Mouse (Mus musculus) kidney, postnatal 0 days (tissue): ENCODE results near the gene Srms. TPM values are rescaled to one million over a fixed set of nuclear protein-coding genes. Genes with fewer than 3 reads are reported as not detected.
"Not testable (repeated sequence)": the region's sequence is repeated elsewhere in the genome, so short reads cannot be mapped to it uniquely, and the experiment has no call there.

Source experiments
- ATAC-seq: fragments of 200-750 bp; cut with Nextera tagmentation; replicated peaks from 2 replicates; pipeline ENCODE4 v1.8.0; 2017; ENCODE audit warnings: low read depth, moderate number of reproducible peaks, moderate TSS enrichment, moderate library complexity; ENCODE audit not compliant: low FRiP score
- DNase-seq: peaks from one replicate; pipeline ENCODE4 v3.0.0-alpha.2; 2016; ENCODE audit warnings: low spot score
- H3K27ac ChIP-seq: fragments of 300-500 bp; sonication (generic); 2 replicates; pipeline ENCODE4 v1.5.1; 2014; ENCODE audit warnings: mild to moderate bottlenecking
- H3K27me3 ChIP-seq: fragments of 300-500 bp; sonication (generic); 2 replicates; pipeline ENCODE4 v1.6.1; 2014; ENCODE audit warnings: low read length, mixed read lengths; ENCODE audit not compliant: insufficient read depth
- H3K36me3 ChIP-seq: fragments of 300-500 bp; sonication (generic); 2 replicates; pipeline ENCODE4 v1.6.1; 2014; ENCODE audit warnings: low read length, mixed read lengths; ENCODE audit not compliant: insufficient read depth
- H3K4me1 ChIP-seq: fragments of 300-500 bp; sonication (generic); replicated peaks from 2 replicates; pipeline ENCODE4 v1.6.1; 2014; ENCODE audit warnings: antibody characterized with exemption, low read length, mixed read lengths; ENCODE audit not compliant: insufficient read depth
- H3K4me2 ChIP-seq: fragments of 300-500 bp; sonication (generic); 2 replicates; pipeline ENCODE4 v1.6.1; 2014; ENCODE audit warnings: mild to moderate bottlenecking, low read length, moderate library complexity, mixed read lengths
- H3K4me3 ChIP-seq: fragments of 300-500 bp; sonication (generic); replicated peaks from 2 replicates; pipeline ENCODE4 v1.5.1; 2014; ENCODE audit warnings: low read depth, low read length
- H3K9ac ChIP-seq: fragments of 300-500 bp; sonication (generic); 2 replicates; pipeline ENCODE4 v1.6.1; 2014; ENCODE audit warnings: low read depth, low read length
- H3K9me3 ChIP-seq: fragments of 300-500 bp; sonication (generic); replicated peaks from 2 replicates; pipeline ENCODE4 v1.6.1; 2016; ENCODE audit warnings: low read length, inconsistent platforms, mixed read lengths
- CTCF ChIP-seq: IDR thresholded peaks from 2 replicates; pipeline ENCODE4 v1.5.1; 2016; ENCODE audit warnings: antibody characterized with exemption, low read depth, mild to moderate bottlenecking, moderate library complexity
- WGBS: fragments of 180-500 bp; shearing (Covaris S2); extraction: QIAGEN DNeasy Blood & Tissue Kit; methylation state at CpG from one replicate; pipeline ENCODE4 v1.1.7; 2014; 5-methylcytosine and 5-hydroxymethylcytosine counted together
- polyA plus RNA-seq: library from polyadenylated mRNA; unstranded; fragments of >200 nt; fragmentation: Nextera tagmentation; extraction: Ambion mirVana; gene quantifications from 2 replicates; pipeline ENCODE4 v1.2.1, GENCODE M21; 2015

The Srms gene
- polyA plus RNA-seq, 1 experiment from 2014 or later = 0.14 TPM

GRCm38 (mm10) chr2:181196628-181197300 is 16.2 kb downstream of the Srms start:
- 82% methylated on average over 4 of the region's 4 CpGs for WGBS
- no peak for DNase-seq
- TF ChIP-seq CTCF = no peak

GRCm38 (mm10) chr2:181193044-181193443 is 19.9 kb downstream of the Srms start:
- no peaks in the 10 kb centered on the region for H3K9me3 ChIP-seq
- no peaks in the 10 kb centered on the region for H3K27me3 ChIP-seq
- no peak overlapping the region for H3K4me2 ChIP-seq
- H3K36me3 ChIP-seq = 0 out of 2 replicates have a peak, but pooled peaks cover 4% of the 10 kb centered on the region
- WGBS = 74% methylated on average over 3 of the region's 3 CpGs
- peaks cover 6% of the 10 kb centered on the region; the same call in 1 of the 2 replicates for H3K4me1 ChIP-seq
- DNase-seq (no peak), ATAC-seq (no peak)
- H3K9ac ChIP-seq = no peak overlapping the region
- no peak overlapping the region for H3K27ac ChIP-seq
- TF ChIP-seq CTCF = no peak
- no peak overlapping the region for H3K4me3 ChIP-seq

More at GRCm38 (mm10) chr2:181196628-181197300, 16.2 kb downstream of the Srms start:
- H3K9ac ChIP-seq = no peak overlapping the region
- H3K9me3 ChIP-seq = no peaks in the 10 kb centered on the region
- no peak overlapping the region for H3K27ac ChIP-seq
- no peak overlapping the region for H3K4me2 ChIP-seq
- H3K4me3 ChIP-seq = no peak overlapping the region
- no peaks in the 10 kb centered on the region for H3K27me3 ChIP-seq
- H3K36me3 ChIP-seq = no peaks in the 10 kb centered on the region
- no peaks in the 10 kb centered on the region for H3K4me1 ChIP-seq
- no peak for ATAC-seq

GRCm38 (mm10) chr2:181191936-181192335 is 21.0 kb downstream of the Srms start:
- Histone ChIP-seq H3K36me3 (0 out of 2 replicates have a peak, but pooled peaks cover 4% of the 10 kb centered on the region), H3K9me3 (no peaks in the 10 kb centered on the region), H3K9ac (no peak overlapping the region), H3K4me1 (peaks cover 6% of the 10 kb centered on the region; the same call in 1 of the 2 replicates), H3K4me2 (no peak overlapping the region), H3K27me3 (no peaks in the 10 kb centered on the region), H3K27ac (no peak overlapping the region), H3K4me3 (no peak overlapping the region)
- ATAC-seq (no peak), DNase-seq (no peak)
- 70% methylated on average over 4 of the region's 4 CpGs for WGBS
- no peak for TF ChIP-seq CTCF

GRCm38 (mm10) chr2:181191385-181191784 is 21.6 kb downstream of the Srms start:
- not testable (repeated sequence) for H3K4me3 ChIP-seq, H3K4me2 ChIP-seq, DNase-seq, ATAC-seq, H3K9me3 ChIP-seq, H3K4me1 ChIP-seq, H3K27ac ChIP-seq, H3K36me3 ChIP-seq, H3K27me3 ChIP-seq, H3K9ac ChIP-seq
- 73% methylated on average over 3 of the region's 4 CpGs for whole genome bisulfite sequencing

- 94% methylated on average over 1 of the region's 1 CpGs for whole genome bisulfite sequencing
- no peak for DNase-seq
- H3K27ac ChIP-seq = peak overlapping the region; percentile 73; the same call in 1 of the 2 replicates
Measured at GRCm38 (mm10) chr2:181189321-181189720, 23.7 kb downstream of the Srms start.

GRCm38 (mm10) chr2:181188681-181189080 is 24.3 kb downstream of the Srms start:
- Histone ChIP-seq H3K4me1 (peaks cover 6% of the 10 kb centered on the region; the same call in 1 of the 2 replicates), H3K27me3 (no peaks in the 10 kb centered on the region), H3K9ac (no peak overlapping the region), H3K4me3 (no peak overlapping the region), H3K27ac (peak overlapping the region; percentile 73; the same call in 1 of the 2 replicates), H3K9me3 (no peaks in the 10 kb centered on the region), H3K36me3 (0 out of 2 replicates have a peak, but pooled peaks cover 4% of the 10 kb centered on the region), H3K4me2 (peak overlapping the region; percentile 24; the same call in 1 of the 2 replicates)
- peak; percentile 22 for DNase-seq
- whole genome bisulfite sequencing = 38% methylated on average over 2 of the region's 2 CpGs
- ATAC-seq = no peak
- TF ChIP-seq CTCF = no peak

More at GRCm38 (mm10) chr2:181189321-181189720, 23.7 kb downstream of the Srms start:
- H3K4me3 ChIP-seq = no peak overlapping the region
- ATAC-seq = no peak
- H3K9ac ChIP-seq = no peak overlapping the region
- no peaks in the 10 kb centered on the region for H3K9me3 ChIP-seq
- no peaks in the 10 kb centered on the region for H3K27me3 ChIP-seq
- no peak for TF ChIP-seq CTCF
- no peak overlapping the region for H3K4me2 ChIP-seq
- peaks cover 6% of the 10 kb centered on the region; the same call in 1 of the 2 replicates for H3K4me1 ChIP-seq
- H3K36me3 ChIP-seq = 0 out of 2 replicates have a peak, but pooled peaks cover 4% of the 10 kb centered on the region
